In the genomic region with DNA sequence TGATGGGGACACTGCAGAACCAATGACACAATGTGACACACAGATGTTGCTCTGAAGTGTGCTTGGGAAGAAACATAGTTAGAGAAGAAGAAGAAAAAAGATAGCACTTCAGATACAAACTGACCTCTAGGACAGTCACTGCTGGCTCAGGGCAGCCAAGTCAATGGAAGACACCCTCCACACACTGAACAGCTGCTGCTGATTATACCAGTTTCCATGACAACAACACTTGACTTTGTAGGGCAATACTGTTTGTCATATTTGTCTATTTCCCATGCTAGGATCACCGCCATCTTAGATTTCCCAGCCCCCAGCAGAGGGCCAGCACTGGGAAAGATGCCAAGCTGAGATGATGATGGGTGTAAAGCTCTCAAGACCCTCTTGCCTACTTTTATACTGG, we compare ENCODE assay signal across 14 mouse cellular contexts. TPM values are rescaled to one million over a fixed set of nuclear protein-coding genes. Genes with fewer than 3 reads are reported as not detected.
DNase-seq lines count a peak whose midpoint lies in the region; ATAC-seq and TF ChIP-seq lines count a peak whose summit lies in the region.
"Had no signal": no experiment of that assay in that cellular context is flagged by ENCODE, and none has a peak within 500 bp of the region (broad histone marks: within the 10 kb centered on the region; RNA-seq: fewer than 3 reads in every experiment).

No protein-coding gene starts in this region.

- no peak overlapping the region for H3K9ac ChIP-seq in heart, embryonic 14.5 days (ENCODE audit: low read length)
- H3K9ac ChIP-seq in lung, postnatal 0 days (replicated peaks; ENCODE audit: low read depth), result no peak overlapping the region
- no peak overlapping the region for H3K9ac ChIP-seq in embryonic facial prominence, embryonic 11.5 days (replicated peaks; ENCODE audit: low read length)
- H3K9ac ChIP-seq in midbrain, postnatal 0 days (replicated peaks; ENCODE audit: low read length, poor library complexity, severe bottlenecking), result no peak overlapping the region
- H3K9ac ChIP-seq: forebrain, embryonic 12.5 days; neural tube, embryonic 12.5 days had no signal

- H3K27ac ChIP-seq in heart, embryonic 14.5 days (replicated peaks in 1 of 2; ENCODE audit: control insufficient read depth in 1 of 2, insufficient read depth in 1 of 2, low read depth in 2 of 2, low read length in 2 of 2), result peak overlapping the region; percentile 97 to 98
- H3K27ac ChIP-seq in lung, postnatal 0 days (ENCODE audit: low read length), result no peak overlapping the region
- no peak overlapping the region for H3K27ac ChIP-seq in embryonic facial prominence, embryonic 11.5 days (replicated peaks; ENCODE audit: low read depth, low read length)
- 0 out of 2 replicates have a peak overlapping the region, but pooled peaks have one; percentile 18 for H3K27ac ChIP-seq in midbrain, postnatal 0 days (ENCODE audit: low read depth, low read length)
- H3K27ac ChIP-seq: forebrain, embryonic 12.5 days; macrophage; neural tube, embryonic 12.5 days had no signal

- no peak for ATAC-seq in heart, embryonic 14.5 days (ENCODE audit: insufficient number of reproducible peaks, insufficient read depth, low FRiP score, low read depth)
- ATAC-seq in lung, postnatal 0 days, result no peak
- no peak for ATAC-seq in embryonic facial prominence, embryonic 11.5 days (replicated peaks; ENCODE audit: insufficient number of reproducible peaks, low FRiP score, low TSS enrichment, low read depth)
- ATAC-seq in midbrain, postnatal 0 days (ENCODE audit: low FRiP score), result no peak
- ATAC-seq in erythroid progenitor cell, adult 5-6 weeks (replicated peaks; ENCODE audit: low FRiP score, poor library complexity, severe bottlenecking), result no peak
- ATAC-seq: inflammation-experienced regulatory T-cells, adult 6 months had no signal

- no peak overlapping the region for H3K4me2 ChIP-seq in heart, embryonic 14.5 days (ENCODE audit: low read length)
- no peak overlapping the region for H3K4me2 ChIP-seq in lung, postnatal 0 days (replicated peaks; ENCODE audit: low read depth, low read length)
- H3K4me2 ChIP-seq in embryonic facial prominence, embryonic 11.5 days (ENCODE audit: low read depth, low read length), result no peak overlapping the region
- no peak overlapping the region for H3K4me2 ChIP-seq in midbrain, postnatal 0 days (ENCODE audit: low read depth, low read length, poor library complexity, severe bottlenecking)
- H3K4me2 ChIP-seq: forebrain, embryonic 12.5 days; liver, embryonic 11.5 days; neural tube, embryonic 12.5 days had no signal

- H3K9me3 ChIP-seq in heart, embryonic 14.5 days (ENCODE audit: control insufficient read depth, low read length), result no peaks in the 10 kb centered on the region
- H3K9me3 ChIP-seq in lung, postnatal 0 days (ENCODE audit: low read length), result no peaks in the 10 kb centered on the region
- no peaks in the 10 kb centered on the region for H3K9me3 ChIP-seq in embryonic facial prominence, embryonic 11.5 days (replicated peaks; ENCODE audit: control insufficient read depth, low read length)
- no peaks in the 10 kb centered on the region for H3K9me3 ChIP-seq in midbrain, postnatal 0 days (ENCODE audit: low read length)
- H3K9me3 ChIP-seq: forebrain, embryonic 12.5 days; neural tube, embryonic 12.5 days had no signal

- no peak for TF ChIP-seq CTCF in lung, postnatal 0 days (IDR thresholded peaks at IDR 0.05)
- no peak for TF ChIP-seq CTCF in midbrain, postnatal 0 days (IDR thresholded peaks at IDR 0.05)

- no peak for DNase-seq in heart, adult 11 months
- peak; percentile 12 for DNase-seq in lung, postnatal 0 days (ENCODE audit: low spot score)
- no peak for DNase-seq in lung, postnatal 14 days
- peak; percentile 62 for DNase-seq in embryonic facial prominence, embryonic 11.5 days (ENCODE audit: low spot score)
- DNase-seq in midbrain, postnatal 0 days (ENCODE audit: low spot score), result peak; percentile 18
- DNase-seq: adrenal gland, postnatal 10 days; gastrocnemius, postnatal 25 days had no signal

- H3K27me3 ChIP-seq in heart, embryonic 14.5 days (ENCODE audit: control insufficient read depth, insufficient read depth, low read length), result no peaks in the 10 kb centered on the region
- H3K27me3 ChIP-seq in lung, postnatal 0 days (replicated peaks; ENCODE audit: insufficient read depth, low read length), result no peaks in the 10 kb centered on the region
- H3K27me3 ChIP-seq in embryonic facial prominence, embryonic 11.5 days (ENCODE audit: control insufficient read depth, insufficient read depth, low read length), result no peaks in the 10 kb centered on the region
- no peaks in the 10 kb centered on the region for H3K27me3 ChIP-seq in midbrain, postnatal 0 days (ENCODE audit: insufficient read depth, low read length)
- H3K27me3 ChIP-seq: forebrain, embryonic 12.5 days; neural tube, embryonic 12.5 days had no signal

- TF ChIP-seq EP300 in lung, postnatal 0 days (IDR thresholded peaks at IDR 0.05), result no peak

- no peaks in the 10 kb centered on the region for H3K36me3 ChIP-seq in heart, embryonic 14.5 days (ENCODE audit: control insufficient read depth, insufficient read depth, low read length)
- H3K36me3 ChIP-seq in lung, postnatal 0 days (ENCODE audit: insufficient read depth, low read length), result no peaks in the 10 kb centered on the region
- no peaks in the 10 kb centered on the region for H3K36me3 ChIP-seq in embryonic facial prominence, embryonic 11.5 days (replicated peaks; ENCODE audit: control insufficient read depth, insufficient read depth, low read depth, low read length)
- no peaks in the 10 kb centered on the region for H3K36me3 ChIP-seq in midbrain, postnatal 0 days (ENCODE audit: insufficient read depth, low read length)
- H3K36me3 ChIP-seq: forebrain, embryonic 12.5 days; neural tube, embryonic 12.5 days had no signal

- H3K4me1 ChIP-seq in heart, embryonic 14.5 days (ENCODE audit: control insufficient read depth in 2 of 2, insufficient read depth in 2 of 2, low read length in 2 of 2), result peaks cover 18 to 34% of the 10 kb centered on the region in 2 experiments
- no peaks in the 10 kb centered on the region for H3K4me1 ChIP-seq in lung, postnatal 0 days (ENCODE audit: insufficient read depth, low read depth, low read length)
- no peaks in the 10 kb centered on the region; the same call in 1 of the 2 replicates for H3K4me1 ChIP-seq in embryonic facial prominence, embryonic 11.5 days (ENCODE audit: control insufficient read depth, insufficient read depth, low read length)
- 0 out of 2 replicates have a peak, but pooled peaks cover 8% of the 10 kb centered on the region for H3K4me1 ChIP-seq in midbrain, postnatal 0 days (ENCODE audit: insufficient read depth, low read length)
- H3K4me1 ChIP-seq: neural tube, embryonic 12.5 days had no signal

- H3K4me3 ChIP-seq in heart, embryonic 14.5 days (ENCODE audit: control insufficient read depth in 1 of 2, insufficient read depth in 1 of 2, low read depth in 1 of 2, low read length in 2 of 2), result no peak overlapping the region
- H3K4me3 ChIP-seq in lung, postnatal 0 days (ENCODE audit: low read depth, low read length), result no peak overlapping the region
- no peak overlapping the region for H3K4me3 ChIP-seq in embryonic facial prominence, embryonic 11.5 days (ENCODE audit: low read depth, low read length)
- H3K4me3 ChIP-seq in midbrain, postnatal 0 days (ENCODE audit: low read depth, low read length), result no peak overlapping the region
- H3K4me3 ChIP-seq: forebrain, embryonic 12.5 days; neural tube, embryonic 12.5 days had no signal

- WGBS in heart, embryonic 14.5 days, result 80% methylated on average over 1 of the region's 1 CpGs
- 76% methylated on average over 1 of the region's 1 CpGs for WGBS in lung, postnatal 0 days
- 70% methylated on average over 1 of the region's 1 CpGs for WGBS in embryonic facial prominence, embryonic 11.5 days
- WGBS in midbrain, postnatal 0 days, result 69% methylated on average over 1 of the region's 1 CpGs

RNA-seq across cellular contexts. Expression of a gene that starts 22.7 kb away (rescaled TPM):
- polyA plus RNA-seq in heart, embryonic 14.5 days (2014; fragmentation: Nextera tagmentation; extraction: Ambion mirVana), result 6.3 and 7.4 TPM in 2 replicates
- polyA plus RNA-seq in lung, postnatal 0 days (2015; fragmentation: Nextera tagmentation; extraction: Ambion mirVana), result 0.75 and 1.00 TPM in 2 replicates
- polyA plus RNA-seq in embryonic facial prominence, embryonic 11.5 days (2014; fragmentation: Nextera tagmentation; extraction: Ambion mirVana), result 3.0 and 3.1 TPM in 2 replicates
- total RNA-seq in midbrain, postnatal 0 days (2014; rRNA removed), result 42.0 and 50.8 TPM in 2 replicates
- 4.7 and 5.8 TPM in 2 replicates for polyA plus RNA-seq in midbrain, postnatal 0 days (2015; fragmentation: Nextera tagmentation; extraction: Ambion mirVana)
- total RNA-seq in erythroid progenitor cell, adult 5-6 weeks (2015; ENCODE audit: low replicate concordance), result 24.1 and 27.2 TPM in 2 replicates
- 22.5 and 28.0 TPM in 2 replicates for total RNA-seq in erythroid progenitor cell, adult 5-6 weeks (2017; ENCODE audit: low replicate concordance)

Comparison
In these comparisons a context has a peak if more than half of its experiments do, and no peak if none do; other contexts are left out.
1. DNase-seq: peak in lung, postnatal 0 days (single experiment), embryonic facial prominence, embryonic 11.5 days (single experiment) and midbrain, postnatal 0 days (single experiment); none in heart, adult 11 months (single experiment) and lung, postnatal 14 days (single experiment).
2. H3K27ac ChIP-seq: peak in heart, embryonic 14.5 days (2 of 2) and midbrain, postnatal 0 days (single experiment); none in lung, postnatal 0 days (single experiment) and embryonic facial prominence, embryonic 11.5 days (single experiment).